Mouse (Mus musculus) bone marrow, adult 2 months (tissue): Measurements from ENCODE around the gene Atp4b.

Source experiments
- CTCF ChIP-seq: fragments of 200-500 bp; IDR thresholded peaks from 2 replicates; pipeline ENCODE4 v1.5.1; 2011; ENCODE audit warnings: low read length, control low read depth; ENCODE audit not compliant: control insufficient read depth, insufficient read depth
- POLR2A ChIP-seq: fragments of 200-500 bp; IDR thresholded peaks from 2 replicates; pipeline ENCODE4 v1.6.1; 2011; ENCODE audit warnings: low read depth, mild to moderate bottlenecking, control low read depth, low read length, borderline replicate concordance; ENCODE audit not compliant: control insufficient read depth

GRCm38 (mm10) chr8:13396725-13397124 is at the start of gene Atp4b:
- no peak for TF ChIP-seq CTCF
- TF ChIP-seq POLR2A = no peak
